21 mouse cellular contexts compared by ENCODE assay signal in genomic region chr5:150878805-150879204, GRCm38 (mm10).
DNase-seq lines count a peak whose midpoint lies in the region; ATAC-seq and TF ChIP-seq lines count a peak whose summit lies in the region.
"Had no signal": no experiment of that assay in that cellular context is flagged by ENCODE, and none has a peak within 500 bp of the region (broad histone marks: within the 10 kb centered on the region; RNA-seq: fewer than 3 reads in every experiment).

No protein-coding gene starts in this region.

- H3K9ac ChIP-seq in neural tube, embryonic 13.5 days = no peak overlapping the region
- H3K9ac ChIP-seq in limb, embryonic 14.5 days (ENCODE audit: low read depth, low read length, severe bottlenecking) = no peak overlapping the region
- H3K9ac ChIP-seq: embryonic facial prominence, embryonic 15.5 days; forebrain, embryonic 12.5 days; heart, embryonic 12.5 days; hindbrain, embryonic 14.5 days had no signal

- no peaks in the 10 kb centered on the region for H3K9me3 ChIP-seq in neural tube, embryonic 13.5 days
- H3K9me3 ChIP-seq in limb, embryonic 10.5 days (replicated peaks) = 0 out of 2 replicates have a peak, but pooled peaks cover 3% of the 10 kb centered on the region
- H3K9me3 ChIP-seq in limb, embryonic 14.5 days (ENCODE audit: control insufficient read depth, low read length) = peaks cover 4% of the 10 kb centered on the region; the same call in 1 of the 2 replicates
- H3K9me3 ChIP-seq in heart, embryonic 10.5 days = 0 out of 2 replicates have a peak, but pooled peaks cover 2% of the 10 kb centered on the region
- H3K9me3 ChIP-seq: embryonic facial prominence, embryonic 15.5 days; forebrain, embryonic 12.5 days had no signal

- no peaks in the 10 kb centered on the region for H3K36me3 ChIP-seq in neural tube, embryonic 13.5 days
- H3K36me3 ChIP-seq in limb, embryonic 10.5 days = peaks cover 3% of the 10 kb centered on the region; the same call in 1 of the 2 replicates
- H3K36me3 ChIP-seq in limb, embryonic 14.5 days (ENCODE audit: control insufficient read depth, insufficient read depth, low read length) = no peaks in the 10 kb centered on the region
- no peaks in the 10 kb centered on the region for H3K36me3 ChIP-seq in heart, embryonic 10.5 days
- H3K36me3 ChIP-seq: embryonic facial prominence, embryonic 15.5 days; forebrain, embryonic 12.5 days; heart, embryonic 12.5 days; hindbrain, embryonic 10.5 days had no signal

- peaks cover 18% of the 10 kb centered on the region for H3K4me1 ChIP-seq in neural tube, embryonic 13.5 days (replicated peaks)
- H3K4me1 ChIP-seq in limb, embryonic 10.5 days = peaks cover 26% of the 10 kb centered on the region
- peaks cover 17% of the 10 kb centered on the region for H3K4me1 ChIP-seq in limb, embryonic 14.5 days (ENCODE audit: control insufficient read depth, insufficient read depth, low read length)
- H3K4me1 ChIP-seq in heart, embryonic 10.5 days = peaks cover 14% of the 10 kb centered on the region

- TF ChIP-seq POLR2A in limb, embryonic 14.5 days (IDR thresholded peaks at IDR 0.05; ENCODE audit: borderline replicate concordance, extremely low read depth, insufficient read depth, insufficient read length) = no peak

- H3K27me3 ChIP-seq in neural tube, embryonic 13.5 days = no peaks in the 10 kb centered on the region
- no peaks in the 10 kb centered on the region for H3K27me3 ChIP-seq in limb, embryonic 10.5 days (ENCODE audit: low read depth, poor library complexity, severe bottlenecking)
- H3K27me3 ChIP-seq in limb, embryonic 14.5 days (ENCODE audit: control insufficient read depth, insufficient read depth, low read length) = no peaks in the 10 kb centered on the region
- no peaks in the 10 kb centered on the region for H3K27me3 ChIP-seq in heart, embryonic 10.5 days (ENCODE audit: insufficient read depth, poor library complexity, severe bottlenecking)
- H3K27me3 ChIP-seq: embryonic facial prominence, embryonic 15.5 days; forebrain, embryonic 12.5 days; heart, embryonic 12.5 days had no signal

- no peak overlapping the region for H3K4me2 ChIP-seq in neural tube, embryonic 13.5 days
- no peak overlapping the region; the same call in 1 of the 2 replicates for H3K4me2 ChIP-seq in limb, embryonic 14.5 days (replicated peaks; ENCODE audit: low read depth, low read length, severe bottlenecking)
- H3K4me2 ChIP-seq: embryonic facial prominence, embryonic 15.5 days; forebrain, embryonic 12.5 days; heart, embryonic 12.5 days; hindbrain, embryonic 14.5 days had no signal

- H3K4me3 ChIP-seq in neural tube, embryonic 13.5 days = no peak overlapping the region
- H3K4me3 ChIP-seq in limb, embryonic 10.5 days = no peak overlapping the region
- H3K4me3 ChIP-seq in limb, embryonic 14.5 days (replicated peaks; ENCODE audit: low read length) = no peak overlapping the region
- no peak overlapping the region for H3K4me3 ChIP-seq in layer of hippocampus, adult 2 months
- no peak overlapping the region for H3K4me3 ChIP-seq in heart, embryonic 10.5 days
- H3K4me3 ChIP-seq: embryonic facial prominence, embryonic 15.5 days; erythroblast, embryonic 14.5 days; forebrain, embryonic 12.5 days; heart, adult 2 months; heart, embryonic 12.5 days; hindbrain, embryonic 10.5 days had no signal

- 38% methylated on average over 4 of the region's 4 CpGs for WGBS in neural tube, embryonic 13.5 days
- WGBS in limb, embryonic 10.5 days = 48% methylated on average over 4 of the region's 4 CpGs
- 21% methylated on average over 4 of the region's 4 CpGs for WGBS in limb, embryonic 14.5 days
- 64% methylated on average over 4 of the region's 4 CpGs for WGBS in heart, embryonic 10.5 days

- H3K27ac ChIP-seq in neural tube, embryonic 13.5 days (replicated peaks) = peak overlapping the region; percentile 25
- peak overlapping the region; percentile 68 for H3K27ac ChIP-seq in limb, embryonic 10.5 days
- H3K27ac ChIP-seq in limb, embryonic 14.5 days (replicated peaks; ENCODE audit: low read depth, low read length) = no peak overlapping the region
- H3K27ac ChIP-seq in layer of hippocampus, adult 2 months = no peak overlapping the region
- H3K27ac ChIP-seq in heart, embryonic 10.5 days = no peak overlapping the region
- H3K27ac ChIP-seq: embryonic facial prominence, embryonic 15.5 days; forebrain, embryonic 12.5 days; heart, adult 2 months; hindbrain, embryonic 10.5 days; hindbrain, embryonic 14.5 days had no signal

- no peak for TF ChIP-seq CTCF in layer of hippocampus, adult 2 months (conservative IDR thresholded peaks at IDR 0.05)

- no peak for DNase-seq in neural tube, embryonic 10.5 days (ENCODE audit: extremely low spot score, low spot score)
- peak; percentile 50 for DNase-seq in limb, embryonic 10.5 days (ENCODE audit: low spot score)
- DNase-seq in limb, embryonic 14.5 days (ENCODE audit: low spot score) = no peak
- no peak for DNase-seq in layer of hippocampus, adult 2 months (ENCODE audit: low spot score in 2 of 2)
- no peak for DNase-seq in heart, embryonic 10.5 days (ENCODE audit: low spot score)
- no peak for DNase-seq in natural killer cell, adult 2 months (ENCODE audit: low spot score in 2 of 2)
- DNase-seq: adrenal gland, adult 8-10 months; adrenal gland, postnatal 36 days; cerebellum, adult 11 months; cerebellum, adult 8-10 months; cerebellum, postnatal 14 days; gastrocnemius, postnatal 14 days; heart, adult 2 months had no signal

- no peak for ATAC-seq in neural tube, embryonic 13.5 days (ENCODE audit: low read depth)
- peak; percentile 68; the same call in 1 of the 2 replicates for ATAC-seq in limb, embryonic 14.5 days (ENCODE audit: low FRiP score, low read depth)
- ATAC-seq: forebrain, embryonic 16.5 days had no signal

Comparison
In these comparisons a context has a peak if more than half of its experiments do, and no peak if none do; other contexts are left out.
1. H3K27ac ChIP-seq: peak in neural tube, embryonic 13.5 days (single experiment) and limb, embryonic 10.5 days (single experiment); none in limb, embryonic 14.5 days (single experiment), layer of hippocampus, adult 2 months (single experiment) and heart, embryonic 10.5 days (single experiment).